Mouse (Mus musculus) inflammation-experienced regulatory T-cells, adult 6 months (primary cell): Measurements from ENCODE around the gene Umodl1. TPM values are rescaled to one million over a fixed set of nuclear protein-coding genes. Genes with fewer than 3 reads are reported as not detected.
A peak's percentile ranks its signal among the peaks of the same experiment; 100 is the strongest.

Source experiments
- ATAC-seq: one replicate; pipeline ENCODE4 v1.8.0; 2017
- polyA plus RNA-seq, 3 experiments: library from polyadenylated mRNA; unstranded; fragments of 100-300 nt; shearing (Covaris generic); gene quantifications; one replicate each; pipeline ENCODE4 v1.2.1; 2017

Gene Umodl1
- polyA plus RNA-seq, 3 experiments from 2014 or later = not detected

DNA sequence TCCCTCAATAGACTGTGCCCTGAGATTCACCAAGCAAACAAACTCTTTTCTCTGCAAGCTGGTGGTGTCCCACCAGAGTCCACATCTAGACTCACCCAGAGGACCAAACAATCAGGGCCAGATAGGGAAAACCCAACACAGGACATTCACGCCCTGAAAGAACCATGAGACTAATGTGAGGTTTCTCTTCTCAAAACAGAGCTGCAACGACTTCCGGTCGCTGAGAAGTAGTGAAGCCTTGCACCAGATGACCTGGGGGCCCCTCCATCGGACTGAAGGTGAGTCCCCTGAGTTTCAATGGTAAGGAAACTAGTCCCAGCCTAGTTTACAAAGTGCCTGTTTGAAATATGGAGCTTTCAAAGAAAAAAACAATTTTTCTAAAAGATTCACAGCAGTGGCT is 48.2 kb downstream of the Umodl1 start:
- no peak for ATAC-seq

DNA sequence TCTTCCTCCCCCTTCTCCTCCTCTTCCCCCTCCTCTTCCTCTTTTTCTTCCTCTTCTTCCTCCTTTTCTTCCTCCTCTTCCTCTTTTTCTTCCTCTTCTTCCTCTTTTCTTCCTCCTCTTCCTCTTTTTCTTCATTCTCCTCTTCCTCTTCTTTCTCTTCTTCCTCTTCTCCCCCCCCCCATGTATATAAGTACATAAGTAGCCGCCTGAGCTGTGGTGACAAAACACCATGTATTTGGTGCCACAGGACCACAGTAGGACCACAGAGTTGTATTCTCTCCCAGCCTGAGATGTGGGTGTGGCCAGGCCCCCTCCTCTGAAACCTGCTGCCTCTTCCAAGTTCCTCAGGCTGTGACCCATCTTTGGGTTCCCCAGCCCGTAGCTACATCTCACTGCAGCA is 50.8 kb downstream of the Umodl1 start:
- ATAC-seq = no peak

DNA sequence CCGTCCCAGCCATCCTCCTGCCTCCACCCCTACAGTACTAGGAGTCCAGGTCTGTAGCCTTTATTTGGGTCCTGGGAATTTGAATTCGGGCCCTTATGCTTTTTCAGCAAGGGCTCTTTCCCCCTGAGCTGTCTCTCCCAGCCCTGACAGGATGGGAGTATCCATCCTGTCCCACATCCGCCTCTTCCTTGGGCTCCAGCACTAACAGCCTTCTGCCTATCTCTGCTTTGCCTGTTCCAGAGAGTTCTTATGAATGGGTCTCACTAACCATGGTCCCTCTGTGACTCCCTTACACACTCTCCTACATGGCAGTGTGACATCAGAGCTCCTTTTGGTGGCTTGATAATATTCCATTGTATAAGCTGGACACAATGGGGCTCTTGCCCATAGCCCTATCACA is 52.9 kb downstream of the Umodl1 start:
- ATAC-seq = no peak

DNA sequence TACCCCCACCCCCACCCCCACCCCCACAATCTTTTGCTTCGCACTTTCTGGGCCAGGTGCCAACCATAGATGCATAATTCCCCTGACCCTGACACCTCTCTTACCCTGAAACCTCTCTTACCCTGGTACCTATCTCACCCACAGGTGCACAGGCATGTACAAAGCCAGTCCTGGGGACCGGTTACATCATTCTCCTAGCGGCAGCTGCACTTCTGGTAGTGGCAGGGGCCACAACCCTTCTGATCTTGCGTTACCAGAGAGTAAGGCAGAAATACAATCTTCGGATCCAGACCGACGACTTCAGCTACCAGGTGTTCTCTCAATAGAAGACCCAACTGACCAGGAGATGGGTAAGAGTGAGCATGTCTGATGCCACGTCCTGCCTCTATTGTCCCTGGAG is 54.0 kb downstream of the Umodl1 start:
- no peak for ATAC-seq

DNA sequence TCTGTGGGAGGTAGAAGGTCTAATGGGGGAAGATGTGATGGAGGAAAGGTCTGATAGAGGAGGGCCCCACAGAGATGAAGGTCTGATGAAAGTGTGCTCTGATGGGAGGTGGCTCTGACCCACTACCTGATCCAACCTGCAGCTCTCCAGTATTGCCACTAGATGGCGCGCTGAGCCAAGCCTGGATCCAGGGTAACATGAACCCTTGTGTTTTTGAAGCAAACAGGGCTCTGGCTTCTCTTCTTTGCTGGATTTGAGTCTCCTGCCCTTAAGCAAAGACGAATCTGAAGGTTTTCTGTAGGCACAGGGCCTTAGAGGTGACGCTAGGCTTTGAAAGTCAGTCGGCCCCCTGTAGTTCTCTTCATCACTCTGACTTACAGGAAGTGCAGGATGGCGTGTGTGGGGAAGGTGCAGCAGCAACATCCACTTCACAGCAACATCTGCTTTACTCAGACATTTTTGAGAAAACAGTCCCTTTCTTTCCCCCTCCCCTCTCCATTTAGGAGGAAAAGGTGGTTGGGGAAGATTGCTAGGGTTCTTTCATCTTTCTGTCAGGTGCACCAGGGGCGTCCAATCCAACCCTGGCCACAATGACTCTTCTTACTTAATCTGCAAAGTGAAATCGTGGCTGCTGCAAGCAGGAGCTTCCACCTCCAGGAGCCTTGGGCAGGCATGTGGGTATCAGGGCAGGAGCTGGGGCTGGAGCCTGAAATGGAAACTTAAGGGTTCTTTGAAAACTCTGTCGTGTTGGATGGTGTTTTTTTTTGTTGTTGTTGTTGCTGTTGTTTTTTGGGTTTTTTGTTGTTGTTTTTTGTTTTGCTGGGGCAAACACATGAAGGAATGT is 57.3 kb downstream of the Umodl1 start:
- ATAC-seq = peak; percentile 84

DNA sequence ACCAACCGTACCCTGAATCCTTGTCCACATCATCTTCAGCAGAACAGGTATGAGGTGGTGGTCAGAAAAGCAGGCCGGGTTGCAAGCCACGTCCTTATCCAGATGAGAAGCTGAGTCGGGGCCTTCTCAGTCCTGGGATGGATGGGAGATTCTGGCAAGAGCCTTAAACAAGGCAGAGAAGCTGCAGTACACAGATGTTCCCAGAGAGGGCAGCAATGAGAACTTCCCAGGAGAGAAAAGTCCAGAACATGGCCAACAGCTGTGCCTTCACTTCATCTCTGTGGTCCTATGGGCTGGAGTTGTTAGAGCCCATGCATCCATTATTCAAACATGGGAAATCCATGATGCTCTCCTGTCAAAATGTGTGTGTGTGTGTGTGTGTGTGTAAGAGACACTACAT is 63.8 kb downstream of the Umodl1 start:
- peak; percentile 52 for ATAC-seq

DNA sequence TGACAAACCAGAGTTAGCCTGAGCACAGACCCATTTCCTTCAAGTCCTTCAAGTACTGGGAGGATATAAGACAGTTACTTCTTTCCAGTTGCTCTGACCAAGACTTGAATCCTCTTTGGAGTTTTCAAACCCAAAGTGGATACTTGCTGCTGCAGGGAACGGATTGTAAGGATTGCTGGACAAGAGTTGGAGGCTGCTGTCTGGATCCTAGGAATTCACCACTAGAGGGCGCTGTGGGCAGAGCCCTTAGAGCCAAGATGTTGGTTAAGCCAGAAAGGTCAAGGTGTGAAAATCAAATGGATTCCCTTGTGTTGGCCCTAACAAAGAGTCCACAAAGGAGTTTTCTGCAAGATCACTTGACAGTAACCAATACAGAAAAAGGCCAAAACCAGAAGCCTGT is 65.1 kb downstream of the Umodl1 start:
- no peak for ATAC-seq

DNA sequence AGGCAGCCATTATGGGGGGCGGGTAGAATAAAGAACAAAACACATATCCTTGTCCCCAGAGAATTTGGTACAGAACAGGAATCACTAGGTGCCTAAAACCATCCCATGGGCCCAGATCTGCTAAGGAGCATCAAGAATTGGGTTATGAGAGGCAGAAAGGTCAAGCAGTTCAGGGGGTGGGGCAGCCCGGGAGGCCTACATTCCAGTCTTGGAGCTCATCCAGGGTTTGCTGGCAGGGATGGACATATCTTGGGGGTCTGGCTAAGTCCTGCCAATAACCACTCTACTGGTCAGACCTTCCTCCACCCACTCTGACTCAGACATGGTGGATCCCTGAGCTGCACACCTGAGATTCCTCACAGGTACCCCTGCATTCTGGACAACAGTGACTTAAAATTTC is 65.6 kb downstream of the Umodl1 start:
- ATAC-seq = no peak

DNA sequence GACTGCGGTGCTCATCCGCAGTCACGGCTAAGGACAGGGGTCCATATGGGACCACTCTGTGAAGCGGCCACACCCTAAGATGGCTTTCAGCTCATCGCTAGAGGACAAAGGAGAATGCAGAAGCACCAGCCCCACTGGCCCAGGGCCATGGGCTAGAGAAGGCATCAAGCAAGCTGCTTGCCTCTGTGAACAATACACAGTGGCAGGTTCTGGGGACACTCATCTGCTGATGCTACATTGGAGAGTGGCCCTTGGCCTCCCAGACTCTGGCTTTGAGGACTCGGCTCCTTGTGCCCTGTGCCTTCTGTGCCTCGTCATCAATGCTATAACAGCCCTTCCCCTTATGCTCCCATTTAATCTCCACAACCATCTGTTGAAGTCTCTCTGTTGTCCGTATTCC is 66.8 kb downstream of the Umodl1 start:
- no peak for ATAC-seq

DNA sequence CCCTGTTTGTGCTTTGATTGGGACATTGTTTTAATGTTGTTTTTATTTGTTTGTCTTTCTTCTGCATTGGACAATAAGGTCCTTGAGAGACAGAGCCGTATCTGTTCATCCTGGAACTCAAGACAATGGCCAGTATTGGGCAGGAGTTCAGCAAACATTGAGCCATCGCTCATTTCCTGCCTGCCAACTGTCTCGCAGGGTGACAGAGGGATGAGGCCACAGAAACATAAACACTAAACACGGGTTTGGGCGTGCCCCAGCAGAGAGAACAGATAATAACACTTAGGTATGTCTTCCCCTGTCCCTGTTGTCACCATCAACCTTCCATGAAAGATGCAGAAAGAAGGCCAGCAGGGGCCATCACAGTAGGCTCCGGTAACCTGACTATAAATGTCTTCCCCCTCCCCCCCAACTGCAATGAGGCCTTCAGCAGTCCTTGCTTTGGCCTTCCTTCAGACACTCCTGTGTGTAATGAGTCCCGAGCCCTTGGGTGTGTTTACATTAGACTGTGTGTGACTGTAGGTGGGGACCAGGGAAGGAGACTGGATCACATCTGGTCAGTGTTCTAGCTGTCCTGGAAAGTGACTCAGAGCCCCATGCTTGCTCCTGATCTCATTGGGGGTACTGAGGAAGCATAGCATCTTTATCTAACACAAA is 69.8 kb downstream of the Umodl1 start:
- no peak for ATAC-seq

DNA sequence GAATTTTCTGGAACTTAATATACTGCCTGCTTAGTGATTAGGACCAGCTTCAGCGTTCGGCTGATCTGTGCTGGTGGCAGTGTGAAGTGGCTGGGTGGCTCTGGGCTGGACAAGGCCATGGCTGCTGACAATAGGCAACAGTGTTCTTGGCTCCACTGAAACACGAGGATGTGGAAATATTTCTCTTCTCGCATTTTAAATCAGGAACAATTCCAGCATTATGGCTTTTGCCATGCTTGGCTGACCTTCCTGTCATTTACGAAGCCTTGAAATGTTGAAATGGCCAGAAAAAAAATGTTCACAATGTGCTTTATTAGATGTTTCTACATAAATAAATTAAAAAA is 70.3 kb downstream of the Umodl1 start:
- no peak for ATAC-seq

DNA sequence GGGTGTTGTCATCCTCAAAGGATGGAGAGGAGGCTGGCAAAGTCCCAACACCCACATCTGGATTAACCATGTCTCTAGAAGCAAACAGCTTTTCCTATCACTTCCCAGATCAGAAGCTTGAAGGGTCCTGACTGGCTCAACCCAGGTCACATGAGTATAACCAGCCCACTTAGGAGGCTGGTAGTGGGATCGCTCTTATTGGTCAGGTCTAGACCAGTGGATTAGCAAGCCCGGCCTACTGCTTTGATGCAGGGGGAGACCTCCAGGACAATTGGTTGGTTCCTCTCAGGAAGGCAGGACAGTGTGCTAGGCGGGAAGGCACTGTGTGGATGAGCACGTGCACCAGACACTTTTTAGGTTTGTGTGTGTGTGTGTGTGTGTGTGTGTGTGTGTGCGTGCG is 72.5 kb downstream of the Umodl1 start:
- ATAC-seq = no peak

DNA sequence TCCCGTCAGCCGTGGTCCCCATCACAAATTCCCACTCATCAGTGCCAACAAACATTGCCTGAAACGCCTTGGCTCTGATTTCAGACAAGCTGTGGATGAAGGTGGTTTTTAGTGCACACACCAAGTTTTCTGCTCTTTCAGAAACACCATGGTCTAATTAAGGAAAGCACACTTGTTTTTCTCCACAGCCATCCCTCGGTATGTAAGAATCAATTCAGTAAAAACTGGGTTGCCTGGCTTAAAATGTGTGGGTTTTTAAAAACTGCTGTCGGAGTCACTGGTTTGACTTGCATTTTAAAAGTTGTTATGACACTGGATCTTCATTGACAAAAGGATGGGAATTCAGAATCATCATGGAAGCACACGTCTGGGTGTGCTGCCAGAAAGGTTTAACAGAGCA is 73.3 kb downstream of the Umodl1 start:
- no peak for ATAC-seq

DNA sequence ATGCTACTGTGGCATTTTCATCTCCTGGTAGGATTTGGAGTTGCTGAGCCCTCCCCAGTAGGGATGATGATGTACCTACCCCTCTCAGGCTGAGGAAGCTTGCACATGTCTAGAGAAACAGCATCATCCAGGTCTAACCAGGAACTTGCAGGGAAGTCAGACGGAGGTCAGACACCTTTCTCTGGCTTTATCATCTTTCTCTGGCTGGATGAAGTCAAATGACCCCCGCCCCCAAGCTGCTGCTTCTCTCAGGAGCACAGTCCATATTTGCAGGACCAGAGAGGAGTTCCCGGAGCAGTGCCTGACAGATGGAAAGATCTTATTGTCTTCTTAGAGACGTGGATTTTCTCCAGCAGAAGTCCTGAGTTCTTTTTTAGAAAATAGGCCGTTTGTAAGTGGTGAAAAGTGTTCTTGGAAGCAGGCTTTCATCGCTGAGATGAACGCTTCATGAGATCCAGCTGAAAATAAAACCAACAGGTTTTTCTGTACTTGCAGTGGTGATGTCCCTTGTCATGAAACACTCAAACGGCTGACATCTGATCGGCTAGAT is 74.5 kb downstream of the Umodl1 start:
- ATAC-seq = no peak

DNA sequence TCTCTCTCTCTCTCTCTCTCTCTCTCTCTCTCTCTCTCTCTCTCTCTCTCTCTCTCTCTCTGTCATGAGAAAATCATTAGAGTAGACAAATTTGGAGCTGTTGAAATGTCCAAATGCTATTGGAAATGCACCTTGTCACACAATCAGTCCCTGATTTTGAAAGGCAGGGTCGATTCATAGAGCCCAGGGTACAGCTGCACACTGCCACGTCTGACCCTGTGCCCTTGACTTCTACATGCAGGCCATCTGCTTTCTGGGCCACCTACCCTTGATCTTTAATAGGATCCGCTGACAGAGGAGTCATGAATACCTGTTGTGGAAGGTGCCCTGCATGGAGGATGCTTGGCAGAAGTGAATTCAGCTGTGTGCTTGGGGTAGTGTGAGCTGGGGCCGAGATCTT is 75.0 kb downstream of the Umodl1 start:
- ATAC-seq = no peak

DNA sequence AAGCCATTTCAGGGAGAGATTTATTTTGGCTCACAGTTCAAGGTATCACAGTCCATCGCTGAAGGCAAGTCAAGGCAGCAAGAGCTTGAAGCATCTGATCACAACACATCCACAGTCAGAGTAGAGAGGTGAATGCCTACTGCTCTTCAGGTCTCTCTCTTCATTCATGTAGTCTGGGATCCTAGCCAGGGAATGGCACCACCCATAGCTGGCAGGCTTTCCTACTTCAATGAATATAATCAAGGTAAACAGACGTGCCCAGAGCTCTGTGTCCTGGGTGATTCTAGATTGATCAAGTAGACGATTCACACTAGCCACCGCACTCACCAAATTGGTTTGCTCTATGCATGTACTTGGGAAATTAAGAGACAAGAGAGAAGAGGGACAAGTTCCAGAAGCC is 77.9 kb downstream of the Umodl1 start:
- ATAC-seq = no peak

DNA sequence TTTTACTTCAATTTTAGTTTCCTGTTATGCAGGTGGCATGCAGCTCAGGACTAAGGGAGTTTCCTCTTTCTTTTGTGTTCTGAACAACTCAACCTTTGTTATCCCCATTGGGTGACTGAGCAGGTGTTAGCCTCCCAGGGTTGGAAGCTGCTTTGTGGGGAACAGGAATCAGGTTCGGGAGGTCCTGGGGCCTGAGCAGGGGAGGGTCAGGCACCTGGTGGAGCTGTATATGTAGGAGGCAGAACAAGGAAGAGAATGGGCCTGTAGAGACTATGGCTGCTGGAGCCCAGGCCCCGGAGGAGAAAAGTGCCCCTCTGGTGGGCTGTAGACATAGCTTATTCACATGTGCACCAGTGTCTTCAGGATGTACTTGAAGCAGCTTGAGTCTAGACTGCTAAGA is 78.8 kb downstream of the Umodl1 start:
- ATAC-seq = no peak

DNA sequence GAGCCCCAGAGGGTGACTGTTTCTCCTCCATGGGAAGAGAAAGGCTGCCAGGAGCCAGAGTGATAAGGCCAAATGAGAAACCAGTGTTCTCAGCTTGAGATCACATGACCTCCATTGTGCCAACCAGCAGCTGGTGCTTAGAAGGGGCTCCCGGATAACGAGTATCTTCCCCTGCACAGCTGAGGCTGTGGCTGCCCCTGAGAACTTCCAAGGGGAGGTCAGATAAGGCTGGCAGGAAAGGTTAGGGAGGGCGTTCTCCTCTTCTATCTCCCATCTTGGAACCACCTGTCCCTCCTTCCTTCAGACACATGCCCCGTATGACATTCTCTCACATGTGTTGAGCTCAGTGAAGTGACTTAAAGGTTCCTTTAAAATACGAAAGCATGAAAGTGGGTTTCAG is 79.7 kb downstream of the Umodl1 start:
- ATAC-seq = no peak

DNA sequence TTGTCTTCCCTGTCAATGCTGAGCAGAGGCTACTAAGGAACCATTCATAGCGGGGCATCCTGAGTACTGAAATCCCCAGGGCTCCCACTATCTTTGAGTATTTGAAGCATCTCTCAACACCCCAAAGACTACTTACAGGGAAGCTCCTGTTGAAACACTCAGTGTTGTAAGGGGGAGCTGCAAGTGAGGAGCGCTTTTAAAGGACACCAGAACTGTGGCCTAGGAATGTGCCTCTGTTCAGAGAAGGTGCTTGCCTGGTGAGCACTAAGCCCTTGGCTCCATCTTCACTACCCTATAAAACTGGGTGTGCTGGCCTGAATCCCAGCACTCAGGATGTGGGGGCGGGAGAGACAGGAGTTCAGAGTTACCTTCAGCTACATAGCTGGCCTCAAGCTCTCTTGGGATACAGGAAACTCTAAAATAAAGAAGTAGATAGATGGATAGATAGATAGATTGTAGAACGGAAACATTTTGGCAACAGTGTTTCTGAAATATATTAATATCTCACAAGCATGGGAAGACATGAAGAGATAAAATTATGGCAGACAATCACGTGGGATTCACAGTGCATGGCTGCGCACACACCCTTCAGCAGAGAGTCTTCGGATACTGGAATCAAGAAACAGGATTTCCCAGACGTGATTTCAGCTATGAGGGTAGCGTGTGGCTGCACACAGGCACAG is 80.4 kb downstream of the Umodl1 start:
- ATAC-seq = no peak

DNA sequence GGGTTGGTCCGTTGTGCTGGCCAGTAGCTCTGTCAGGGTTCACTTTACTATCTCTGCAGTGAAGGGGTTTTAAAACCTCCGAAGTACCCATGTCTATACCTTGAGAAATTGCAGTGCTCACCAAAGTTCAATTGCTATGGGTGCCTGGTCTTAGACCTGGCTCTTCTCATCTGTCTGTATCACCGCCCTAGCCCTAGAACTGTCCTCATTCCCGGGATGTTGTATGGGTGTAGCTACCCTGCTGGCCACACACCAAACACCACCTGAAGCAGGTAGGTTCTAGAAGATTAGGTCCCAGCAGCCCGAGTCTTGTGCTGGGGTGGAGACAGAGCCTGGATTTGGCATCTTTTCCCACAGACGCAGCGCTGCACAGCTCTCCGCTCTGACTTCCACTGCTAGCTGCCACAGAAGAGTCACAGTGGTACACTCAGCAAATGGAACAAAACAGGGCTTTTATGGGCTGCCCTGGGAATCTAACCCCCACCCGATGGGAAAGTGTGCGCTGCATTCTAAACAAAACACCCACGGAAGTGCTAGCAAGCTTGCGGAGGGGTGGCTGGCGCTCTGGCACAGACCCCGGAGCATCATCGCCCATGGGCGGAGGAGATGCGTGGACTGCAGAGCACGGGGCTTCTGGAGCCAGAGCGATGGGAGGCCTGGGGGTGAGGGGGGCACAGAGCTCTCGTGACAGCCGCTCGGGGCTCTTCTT is 81.9 kb downstream of the Umodl1 start:
- no peak for ATAC-seq

DNA sequence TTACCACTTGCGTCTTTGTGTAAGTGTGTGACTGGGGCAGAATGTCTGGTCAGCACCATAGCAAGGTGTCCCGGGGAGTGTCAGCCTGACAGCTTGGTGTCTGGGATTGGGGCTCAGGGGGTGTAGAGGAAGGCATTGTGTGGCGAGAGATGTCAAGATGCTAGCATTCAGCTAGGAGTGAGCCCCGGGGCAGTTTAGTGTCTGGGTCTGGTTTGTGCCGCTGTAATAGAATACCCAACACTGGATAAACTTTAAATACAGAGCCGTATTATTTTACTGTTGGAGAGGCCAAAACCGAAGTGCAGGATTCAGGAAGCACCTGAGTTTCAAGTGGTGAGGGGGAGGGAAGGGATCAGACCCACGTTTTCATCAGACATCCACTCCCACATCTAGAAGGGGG is 82.9 kb downstream of the Umodl1 start:
- ATAC-seq = no peak

DNA sequence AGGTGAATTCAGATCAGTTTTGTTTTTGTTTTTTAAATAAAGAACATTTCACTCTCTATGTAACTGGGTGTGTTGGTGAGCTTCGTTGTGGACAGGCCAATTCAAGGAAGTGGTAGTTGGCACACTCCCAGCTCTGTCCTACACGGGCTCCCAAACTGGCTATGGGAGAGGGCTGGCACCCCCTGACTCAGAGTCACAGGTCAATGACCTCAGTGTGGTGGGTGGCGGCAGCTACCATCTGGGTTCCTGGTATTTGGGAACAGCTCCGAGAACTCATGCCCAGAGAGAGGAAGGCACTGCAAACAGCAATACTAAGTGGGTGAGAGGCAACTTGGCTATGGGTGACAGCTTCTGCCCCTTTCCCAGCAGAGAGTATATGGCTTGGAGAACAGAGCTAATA is 83.9 kb downstream of the Umodl1 start:
- ATAC-seq = no peak

DNA sequence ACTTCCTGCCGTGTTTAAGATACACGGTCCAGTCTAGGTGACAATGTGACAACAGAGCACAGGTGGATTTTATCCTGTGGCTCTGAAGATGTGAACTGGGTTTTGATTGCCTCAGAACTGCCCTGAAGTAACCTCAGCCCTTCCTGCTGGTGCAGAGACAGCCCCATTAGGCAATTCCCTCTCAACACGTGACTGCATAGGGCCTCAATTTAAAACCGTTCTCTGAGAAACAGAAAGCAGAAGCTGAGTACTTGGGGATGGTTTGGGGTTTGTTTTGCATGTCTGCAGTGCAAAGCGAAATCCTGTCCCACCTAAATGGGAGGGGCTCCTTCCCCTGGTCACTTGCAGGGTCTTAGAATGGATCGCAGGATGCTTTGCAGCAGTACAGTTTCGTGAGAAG is 85.2 kb downstream of the Umodl1 start:
- ATAC-seq = peak; percentile 98
